Mouse (Mus musculus): Measurements from ENCODE around the gene Mrto4. TPM values are rescaled to one million over a fixed set of nuclear protein-coding genes. Genes with fewer than 3 reads are reported as not detected.

Gene Mrto4
- polyA plus RNA-seq, 1 experiment from 2014 or later, result 132 TPM

Small RNAs within 50 kb of the gene (microRNA-seq; reads per million reads assigned to microRNA genes)
- gene Gm24245, result 0.34 reads per million
- gene Gm25732, result not detected

Other genes with a start within 250 kb of the Mrto4 start
- 530 and 580 TPM in 2 replicates for gene Minos1, start 221.5 kb downstream of the Mrto4 start, polyA plus RNA-seq (2014; fragmentation: Nextera tagmentation; extraction: Ambion mirVana)
- 313 and 325 TPM in 2 replicates for gene Capzb, start 159.7 kb downstream of the Mrto4 start, polyA plus RNA-seq (2014; fragmentation: Nextera tagmentation; extraction: Ambion mirVana)
- gene Pqlc2, start 41.9 kb downstream of the Mrto4 start, polyA plus RNA-seq (2014; fragmentation: Nextera tagmentation; extraction: Ambion mirVana), result 15.9 and 17.1 TPM in 2 replicates
- gene Akr7a5, start 41.8 kb downstream of the Mrto4 start, polyA plus RNA-seq (2014; fragmentation: Nextera tagmentation; extraction: Ambion mirVana), result 133 and 140 TPM in 2 replicates
- 17.1 and 23.1 TPM in 2 replicates for gene Emc1, start within 50 bp of the Mrto4 start, polyA plus RNA-seq (2014; fragmentation: Nextera tagmentation; extraction: Ambion mirVana)
- 72.0 and 76.6 TPM in 2 replicates for gene Ubr4, start within 50 bp of the Mrto4 start, polyA plus RNA-seq (2014; fragmentation: Nextera tagmentation; extraction: Ambion mirVana)
- 5.1 and 5.2 TPM in 2 replicates for gene Iffo2, start 178.0 kb upstream of the Mrto4 start, polyA plus RNA-seq (2014; fragmentation: Nextera tagmentation; extraction: Ambion mirVana)

All from intestine, embryonic 14.5 days (tissue).